ENCODE assay signal across 12 mouse cellular contexts in genomic region chr14:105480048-105480447, GRCm38 (mm10).
DNase-seq lines count a peak whose midpoint lies in the region; ATAC-seq and TF ChIP-seq lines count a peak whose summit lies in the region.
"Had no signal": no experiment of that assay in that cellular context is flagged by ENCODE, and none has a peak within 500 bp of the region (broad histone marks: within the 10 kb centered on the region; RNA-seq: fewer than 3 reads in every experiment).

No protein-coding gene starts in this region.

- no peak for DNase-seq in heart, postnatal 0 days (ENCODE audit: low spot score)
- no peak for DNase-seq in heart, postnatal 10 days
- DNase-seq in embryonic facial prominence, embryonic 11.5 days (ENCODE audit: low spot score), result peak; percentile 71
- no peak for DNase-seq in c-Kit-positive CD71-positive TER-119-positive erythroid progenitor cells, embryonic 14.5 days (ENCODE audit: low spot score)
- DNase-seq: adrenal gland, postnatal 36 days; cerebellum, adult 2 months; kidney, adult 8-10 months; left cerebral cortex, postnatal 4 days had no signal

- H3K27ac ChIP-seq in heart, postnatal 0 days (ENCODE audit: low read depth), result no peak overlapping the region
- no peak overlapping the region; the same call in 1 of the 2 replicates for H3K27ac ChIP-seq in brown adipose tissue, adult 24 weeks (replicated peaks; ENCODE audit: low read depth, low read length)
- 0 out of 2 replicates have a peak overlapping the region, but pooled peaks have one; percentile 30 for H3K27ac ChIP-seq in embryonic facial prominence, embryonic 11.5 days (replicated peaks; ENCODE audit: low read depth, low read length)
- H3K27ac ChIP-seq in limb, embryonic 13.5 days, result peak overlapping the region; percentile 48; the same call in 1 of the 2 replicates
- no peak overlapping the region for H3K27ac ChIP-seq in intestine, embryonic 16.5 days (ENCODE audit: low read length)

- ATAC-seq in heart, postnatal 0 days (ENCODE audit: insufficient read depth, low read depth), result no peak
- 0 out of 2 replicates have a peak, but pooled peaks have one; percentile 36 for ATAC-seq in embryonic facial prominence, embryonic 11.5 days (replicated peaks; ENCODE audit: insufficient number of reproducible peaks, low FRiP score, low TSS enrichment, low read depth)
- no peak; the same call in 1 of the 2 replicates for ATAC-seq in limb, embryonic 13.5 days (ENCODE audit: low FRiP score, low read depth)
- no peak for ATAC-seq in intestine, embryonic 16.5 days
- ATAC-seq: lung, postnatal 0 days had no signal

- H3K9me3 ChIP-seq in heart, postnatal 0 days (replicated peaks; ENCODE audit: control insufficient read depth, low read length), result no peaks in the 10 kb centered on the region
- H3K9me3 ChIP-seq in embryonic facial prominence, embryonic 11.5 days (replicated peaks; ENCODE audit: control insufficient read depth, low read length), result no peaks in the 10 kb centered on the region
- no peaks in the 10 kb centered on the region for H3K9me3 ChIP-seq in limb, embryonic 13.5 days
- no peaks in the 10 kb centered on the region for H3K9me3 ChIP-seq in intestine, embryonic 16.5 days (ENCODE audit: control insufficient read depth, low read length)

- H3K4me2 ChIP-seq in heart, postnatal 0 days (ENCODE audit: low read depth, low read length), result peak overlapping the region; percentile 47
- H3K4me2 ChIP-seq in embryonic facial prominence, embryonic 11.5 days (ENCODE audit: low read depth, low read length), result peak overlapping the region; percentile 8; the same call in 1 of the 2 replicates
- H3K4me2 ChIP-seq in limb, embryonic 13.5 days (replicated peaks), result peak overlapping the region; percentile 48
- H3K4me2 ChIP-seq in intestine, embryonic 16.5 days (ENCODE audit: low read depth, low read length), result no peak overlapping the region

- H3K4me3 ChIP-seq in heart, postnatal 0 days (ENCODE audit: low read depth, low read length), result no peak overlapping the region
- peak overlapping the region; percentile 30; the same call in 1 of the 2 replicates for H3K4me3 ChIP-seq in brown adipose tissue, adult 24 weeks (ENCODE audit: insufficient read depth, low read depth, low read length)
- no peak overlapping the region for H3K4me3 ChIP-seq in embryonic facial prominence, embryonic 11.5 days (ENCODE audit: low read depth, low read length)
- H3K4me3 ChIP-seq in limb, embryonic 13.5 days, result no peak overlapping the region
- H3K4me3 ChIP-seq in intestine, embryonic 16.5 days (ENCODE audit: low read length), result no peak overlapping the region

- no peak overlapping the region; the same call in 1 of the 2 replicates for H3K9ac ChIP-seq in heart, postnatal 0 days (replicated peaks; ENCODE audit: low read depth, low read length)
- H3K9ac ChIP-seq in embryonic facial prominence, embryonic 11.5 days (replicated peaks; ENCODE audit: low read length), result no peak overlapping the region
- no peak overlapping the region for H3K9ac ChIP-seq in limb, embryonic 13.5 days
- H3K9ac ChIP-seq in intestine, embryonic 16.5 days (ENCODE audit: low read depth, low read length), result no peak overlapping the region

- no peak for TF ChIP-seq EP300 in heart, postnatal 0 days (IDR thresholded peaks at IDR 0.05; ENCODE audit: low read depth)

- H3K36me3 ChIP-seq in heart, postnatal 0 days (replicated peaks; ENCODE audit: control insufficient read depth, insufficient read depth, low read length), result no peaks in the 10 kb centered on the region
- no peaks in the 10 kb centered on the region for H3K36me3 ChIP-seq in embryonic facial prominence, embryonic 11.5 days (replicated peaks; ENCODE audit: control insufficient read depth, insufficient read depth, low read depth, low read length)
- no peaks in the 10 kb centered on the region for H3K36me3 ChIP-seq in limb, embryonic 13.5 days
- H3K36me3 ChIP-seq in intestine, embryonic 16.5 days (ENCODE audit: control insufficient read depth, insufficient read depth, low read length), result no peaks in the 10 kb centered on the region

- peaks cover 4% of the 10 kb centered on the region; the same call in 1 of the 2 replicates for H3K4me1 ChIP-seq in heart, postnatal 0 days (ENCODE audit: control insufficient read depth, insufficient read depth)
- peaks cover 3% of the 10 kb centered on the region; the same call in 1 of the 2 replicates for H3K4me1 ChIP-seq in brown adipose tissue, adult 24 weeks (ENCODE audit: control insufficient read depth, insufficient read depth, insufficient read length, low read length)
- H3K4me1 ChIP-seq in embryonic facial prominence, embryonic 11.5 days (ENCODE audit: control insufficient read depth, insufficient read depth, low read length), result no peaks in the 10 kb centered on the region
- peaks cover 26% of the 10 kb centered on the region for H3K4me1 ChIP-seq in limb, embryonic 13.5 days
- H3K4me1 ChIP-seq in intestine, embryonic 16.5 days (ENCODE audit: control insufficient read depth, insufficient read depth, low read length), result peaks cover 8% of the 10 kb centered on the region

- intact Hi-C loops in heart, postnatal 10 days (cut with DNase I), result loop anchor here (5.0 kb wide), 1 partner anchor 78 kb away; no protein-coding TSS in a partner anchor

- no peaks in the 10 kb centered on the region for H3K27me3 ChIP-seq in heart, postnatal 0 days (ENCODE audit: control insufficient read depth, insufficient read depth, low read length)
- H3K27me3 ChIP-seq in embryonic facial prominence, embryonic 11.5 days (ENCODE audit: control insufficient read depth, insufficient read depth, low read length), result no peaks in the 10 kb centered on the region
- H3K27me3 ChIP-seq in limb, embryonic 13.5 days, result 0 out of 2 replicates have a peak, but pooled peaks cover 2% of the 10 kb centered on the region
- H3K27me3 ChIP-seq in intestine, embryonic 16.5 days (replicated peaks; ENCODE audit: control insufficient read depth, insufficient read depth, low read length), result no peaks in the 10 kb centered on the region

- WGBS in heart, postnatal 0 days, result 41% methylated on average over 9 of the region's 9 CpGs
- WGBS in embryonic facial prominence, embryonic 11.5 days, result 16% methylated on average over 9 of the region's 9 CpGs
- 38% methylated on average over 9 of the region's 9 CpGs for WGBS in limb, embryonic 13.5 days
- WGBS in intestine, embryonic 16.5 days, result 69% methylated on average over 9 of the region's 9 CpGs

- no peak for TF ChIP-seq CTCF in heart, postnatal 0 days (IDR thresholded peaks at IDR 0.05; ENCODE audit: low read depth)

Comparison
In these comparisons a context has a peak if more than half of its experiments do, and no peak if none do; other contexts are left out.
1. H3K27ac ChIP-seq: peak in embryonic facial prominence, embryonic 11.5 days (single experiment) and limb, embryonic 13.5 days (single experiment); none in heart, postnatal 0 days (single experiment), brown adipose tissue, adult 24 weeks (single experiment) and intestine, embryonic 16.5 days (single experiment).